23 mouse cellular contexts compared by ENCODE assay signal in the genomic region with DNA sequence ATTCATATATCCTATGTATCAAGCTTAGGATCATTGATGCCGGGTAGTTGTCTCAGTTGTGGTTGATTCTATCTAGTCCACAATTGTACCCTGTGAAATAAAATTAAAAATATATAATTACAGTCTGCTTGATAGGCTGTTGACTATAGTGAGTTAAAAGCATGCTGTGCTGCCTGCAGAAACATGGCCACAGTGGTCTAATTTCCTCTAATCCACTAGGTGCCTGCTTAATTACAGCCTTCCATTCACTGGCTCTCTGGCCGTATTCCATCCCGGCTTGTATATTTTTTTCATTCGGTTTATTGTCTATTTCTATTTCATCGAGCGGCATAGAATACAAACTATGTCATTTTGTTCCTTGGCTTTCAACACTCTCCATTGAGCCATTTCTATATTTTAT.
"Had no signal": no experiment of that assay in that cellular context is flagged by ENCODE, and none has a peak within 500 bp of the region (broad histone marks: within the 10 kb centered on the region; RNA-seq: fewer than 3 reads in every experiment).

No protein-coding gene starts in this region.

- H3K4me3 ChIP-seq: layer of hippocampus, adult 2 months; limb, embryonic 10.5 days; limb, embryonic 13.5 days; liver, embryonic 12.5 days; liver, embryonic 15.5 days; lung, embryonic 15.5 days; megakaryocyte, embryonic 14.5 days; midbrain, embryonic 10.5 days; midbrain, embryonic 15.5 days; neural tube, embryonic 13.5 days had no signal

- H3K9me3 ChIP-seq: limb, embryonic 10.5 days; limb, embryonic 13.5 days; liver, embryonic 12.5 days; lung, embryonic 15.5 days; midbrain, embryonic 10.5 days; midbrain, embryonic 15.5 days; neural tube, embryonic 13.5 days had no signal

- H3K36me3 ChIP-seq: limb, embryonic 10.5 days; limb, embryonic 13.5 days; liver, embryonic 12.5 days; liver, embryonic 15.5 days; lung, embryonic 15.5 days; midbrain, embryonic 10.5 days; midbrain, embryonic 15.5 days; neural tube, embryonic 13.5 days had no signal

- H3K27me3 ChIP-seq: limb, embryonic 13.5 days; liver, embryonic 12.5 days; liver, embryonic 15.5 days; lung, embryonic 15.5 days; megakaryocyte, embryonic 14.5 days; midbrain, embryonic 15.5 days; neural tube, embryonic 13.5 days had no signal

- H3K4me2 ChIP-seq: limb, embryonic 13.5 days; liver, embryonic 12.5 days; liver, embryonic 15.5 days; lung, embryonic 15.5 days; midbrain, embryonic 15.5 days; neural tube, embryonic 13.5 days had no signal

- ATAC-seq: liver, embryonic 12.5 days; midbrain, embryonic 15.5 days had no signal

- H3K9ac ChIP-seq: limb, embryonic 13.5 days; liver, embryonic 12.5 days; liver, embryonic 15.5 days; lung, embryonic 15.5 days; midbrain, embryonic 15.5 days; neural tube, embryonic 13.5 days had no signal

- DNase-seq: kidney, adult 2 months; kidney, postnatal 25 days; layer of hippocampus, adult 9-11 months; liver; lung, adult 18-20 months; lung, postnatal 10 days; lung, postnatal 36 days; right cerebral cortex, adult 18-20 months; right cerebral cortex, postnatal 14 days; thymus, adult 18-20 months; thymus, postnatal 14 days; thymus, postnatal 4 days had no signal

- H3K4me1 ChIP-seq: limb, embryonic 10.5 days; liver, embryonic 12.5 days; liver, embryonic 15.5 days; lung, embryonic 15.5 days; megakaryocyte, embryonic 14.5 days; midbrain, embryonic 10.5 days; midbrain, embryonic 15.5 days; neural tube, embryonic 13.5 days had no signal

- H3K27ac ChIP-seq: kidney, postnatal 0 days; layer of hippocampus, adult 2 months; limb, embryonic 10.5 days; limb, embryonic 13.5 days; liver, embryonic 12.5 days; liver, embryonic 15.5 days; lung, embryonic 15.5 days; midbrain, embryonic 10.5 days; midbrain, embryonic 15.5 days; neural tube, embryonic 13.5 days had no signal
